Mouse (Mus musculus): Measurements from ENCODE around the gene Atad2b. TPM values are rescaled to one million over a fixed set of nuclear protein-coding genes. Genes with fewer than 3 reads are reported as not detected.
"Not testable (repeated sequence)": the region's sequence is repeated elsewhere in the genome, so short reads cannot be mapped to it uniquely, and the experiment has no call there.

Atad2b gene
- total RNA-seq (2021), result 10 to 100 TPM; 37.7 to 44.2 TPM

- DNase-seq, result peak; percentile 97
- intact Hi-C loops (cut with DNase I), result no loop called here
Observed at GRCm38 (mm10) chr12:4916994-4917804, at the start of gene Atad2b. TSS of gene Atad2b (plus strand) at chr12:4917353.

GRCm38 (mm10) chr12:4868924-4869323, 48.2 kb upstream of the Atad2b start:
- no peak for DNase-seq
- intact Hi-C loops (cut with DNase I), result no loop called here

- no peak for DNase-seq
- intact Hi-C loops (cut with DNase I), result no loop called here
Observed at GRCm38 (mm10) chr12:4871260-4871659, 45.9 kb upstream of the Atad2b start.

GRCm38 (mm10) chr12:4872273-4872672, 44.9 kb upstream of the Atad2b start:
- no peak for DNase-seq
- intact Hi-C loops (cut with DNase I), result no loop called here

- no peak for DNase-seq
- intact Hi-C loops (cut with DNase I), result no loop called here
Observed at GRCm38 (mm10) chr12:4872983-4873477, 44.1 kb upstream of the Atad2b start.

- no peak for DNase-seq
- intact Hi-C loops (cut with DNase I), result no loop called here
Observed at GRCm38 (mm10) chr12:4873531-4873930, 43.6 kb upstream of the Atad2b start.

- intact Hi-C loops (cut with DNase I), result no loop called here
- peak; percentile 69 for DNase-seq
Observed at GRCm38 (mm10) chr12:4874161-4874927, 42.8 kb upstream of the Atad2b start, which contains the start of gene Mfsd2b. TSS of gene Mfsd2b (minus strand) at chr12:4874359.

GRCm38 (mm10) chr12:4875623-4876022, 41.5 kb upstream of the Atad2b start:
- no peak for DNase-seq
- intact Hi-C loops (cut with DNase I), result no loop called here

GRCm38 (mm10) chr12:4878296-4878783, 38.8 kb upstream of the Atad2b start:
- intact Hi-C loops (cut with DNase I), result no loop called here
- no peak for DNase-seq

GRCm38 (mm10) chr12:4879048-4879447, 38.1 kb upstream of the Atad2b start:
- DNase-seq, result no peak

GRCm38 (mm10) chr12:4882086-4882485, 35.1 kb upstream of the Atad2b start:
- intact Hi-C loops (cut with DNase I), result no loop called here
- DNase-seq, result no peak

More at GRCm38 (mm10) chr12:4879048-4879447, 38.1 kb upstream of the Atad2b start:
- intact Hi-C loops (cut with DNase I), result no loop called here

GRCm38 (mm10) chr12:4885062-4885461, 32.1 kb upstream of the Atad2b start:
- DNase-seq, result no peak
- intact Hi-C loops (cut with DNase I), result no loop called here

GRCm38 (mm10) chr12:4886581-4886980, 30.6 kb upstream of the Atad2b start:
- DNase-seq; intact Hi-C loops (cut with DNase I): not testable (repeated sequence)

- intact Hi-C loops (cut with DNase I), result no loop called here
Observed at GRCm38 (mm10) chr12:4888739-4889138, 28.4 kb upstream of the Atad2b start.

GRCm38 (mm10) chr12:4889251-4889650, 27.9 kb upstream of the Atad2b start:
- intact Hi-C loops (cut with DNase I), result no loop called here
- DNase-seq, result no peak

More at GRCm38 (mm10) chr12:4888739-4889138, 28.4 kb upstream of the Atad2b start:
- DNase-seq, result no peak

- DNase-seq, result no peak
- intact Hi-C loops (cut with DNase I), result no loop called here
Observed at GRCm38 (mm10) chr12:4889891-4890290, 27.3 kb upstream of the Atad2b start.

GRCm38 (mm10) chr12:4898024-4898423, 19.1 kb upstream of the Atad2b start:
- intact Hi-C loops (cut with DNase I), result no loop called here
- no peak for DNase-seq

- intact Hi-C loops (cut with DNase I), result no loop called here
- DNase-seq, result peak; percentile 20
Observed at GRCm38 (mm10) chr12:4905946-4906345, 11.2 kb upstream of the Atad2b start.

GRCm38 (mm10) chr12:4906476-4906875, 10.7 kb upstream of the Atad2b start:
- intact Hi-C loops (cut with DNase I), result no loop called here

GRCm38 (mm10) chr12:4906951-4907906, 9.9 kb upstream of the Atad2b start, which contains the start of gene Ubxn2a:
TSS of gene Ubxn2a (minus strand) at chr12:4907705.
- peak; percentile 98 for DNase-seq
- intact Hi-C loops (cut with DNase I), result no loop called here

More at GRCm38 (mm10) chr12:4906476-4906875, 10.7 kb upstream of the Atad2b start:
- no peak for DNase-seq

Data from left cerebral cortex, postnatal 4 days (tissue).